Mouse (Mus musculus): ENCODE data around the gene Gm45785. TPM values are rescaled to one million over a fixed set of nuclear protein-coding genes. Genes with fewer than 3 reads are reported as not detected.

Gm45785 gene
- total and polyA plus RNA-seq, 2 experiments from 2014 or later = 0.27 TPM; not detected in 1

- DNase-seq (ENCODE audit: low spot score) (no peak), ATAC-seq (ENCODE audit: low FRiP score) (no peak)
- H3K9ac ChIP-seq (replicated peaks; ENCODE audit: low read length, poor library complexity, severe bottlenecking) = no peak overlapping the region
- no peaks in the 10 kb centered on the region for H3K36me3 ChIP-seq (ENCODE audit: insufficient read depth, low read length)
- no peak overlapping the region for H3K27ac ChIP-seq (ENCODE audit: low read depth, low read length)
- no peaks in the 10 kb centered on the region for H3K4me1 ChIP-seq (ENCODE audit: insufficient read depth, low read length)
- no peak overlapping the region for H3K4me2 ChIP-seq (ENCODE audit: low read depth, low read length, poor library complexity, severe bottlenecking)
- no peaks in the 10 kb centered on the region for H3K9me3 ChIP-seq (ENCODE audit: low read length)
- no peak for TF ChIP-seq CTCF (IDR thresholded peaks at IDR 0.05)
- WGBS = 40% methylated on average over 19 of the region's 19 CpGs
- H3K4me3 ChIP-seq (ENCODE audit: low read depth, low read length) = no peak overlapping the region
- 0 out of 2 replicates have a peak, but pooled peaks cover 6% of the 10 kb centered on the region for H3K27me3 ChIP-seq (ENCODE audit: insufficient read depth, low read length)
Measured at GRCm38 (mm10) chr7:140840750-140841735, 15.1 kb downstream of the Gm45785 start.

GRCm38 (mm10) chr7:140839556-140839955 lies 16.6 kb downstream of the Gm45785 start:
- Histone ChIP-seq H3K4me1 (ENCODE audit: insufficient read depth, low read length) (no peaks in the 10 kb centered on the region), H3K4me3 (ENCODE audit: low read depth, low read length) (no peak overlapping the region), H3K36me3 (ENCODE audit: insufficient read depth, low read length) (no peaks in the 10 kb centered on the region), H3K27me3 (ENCODE audit: insufficient read depth, low read length) (0 out of 2 replicates have a peak, but pooled peaks cover 6% of the 10 kb centered on the region), H3K9ac (replicated peaks; ENCODE audit: low read length, poor library complexity, severe bottlenecking) (no peak overlapping the region), H3K9me3 (ENCODE audit: low read length) (no peaks in the 10 kb centered on the region), H3K4me2 (ENCODE audit: low read depth, low read length, poor library complexity, severe bottlenecking) (no peak overlapping the region), H3K27ac (ENCODE audit: low read depth, low read length) (no peak overlapping the region)
- 65% methylated on average over 5 of the region's 5 CpGs for WGBS
- DNase-seq (ENCODE audit: low spot score) = no peak
- ATAC-seq (ENCODE audit: low FRiP score) = no peak
- TF ChIP-seq CTCF (IDR thresholded peaks at IDR 0.05) = no peak

GRCm38 (mm10) chr7:140836243-140837115 lies 19.7 kb downstream of the Gm45785 start:
- TF ChIP-seq CTCF (IDR thresholded peaks at IDR 0.05) = no peak
- H3K27ac ChIP-seq (ENCODE audit: low read depth, low read length) = no peak overlapping the region
- WGBS = 88% methylated on average over 9 of the region's 9 CpGs
- H3K4me3 ChIP-seq (ENCODE audit: low read depth, low read length) = no peak overlapping the region
- H3K4me2 ChIP-seq (ENCODE audit: low read depth, low read length, poor library complexity, severe bottlenecking) = no peak overlapping the region
- no peaks in the 10 kb centered on the region for H3K36me3 ChIP-seq (ENCODE audit: insufficient read depth, low read length)
- no peaks in the 10 kb centered on the region for H3K9me3 ChIP-seq (ENCODE audit: low read length)
- DNase-seq (ENCODE audit: low spot score) (no peak), ATAC-seq (ENCODE audit: low FRiP score) (no peak)
- no peak overlapping the region for H3K9ac ChIP-seq (replicated peaks; ENCODE audit: low read length, poor library complexity, severe bottlenecking)
- no peaks in the 10 kb centered on the region for H3K4me1 ChIP-seq (ENCODE audit: insufficient read depth, low read length)
- H3K27me3 ChIP-seq (ENCODE audit: insufficient read depth, low read length) = no peaks in the 10 kb centered on the region

- Histone ChIP-seq H3K9me3 (ENCODE audit: low read length) (no peaks in the 10 kb centered on the region), H3K4me1 (ENCODE audit: insufficient read depth, low read length) (no peaks in the 10 kb centered on the region), H3K4me2 (ENCODE audit: low read depth, low read length, poor library complexity, severe bottlenecking) (no peak overlapping the region), H3K4me3 (ENCODE audit: low read depth, low read length) (no peak overlapping the region), H3K27me3 (ENCODE audit: insufficient read depth, low read length) (no peaks in the 10 kb centered on the region), H3K9ac (replicated peaks; ENCODE audit: low read length, poor library complexity, severe bottlenecking) (no peak overlapping the region), H3K36me3 (ENCODE audit: insufficient read depth, low read length) (no peaks in the 10 kb centered on the region), H3K27ac (ENCODE audit: low read depth, low read length) (no peak overlapping the region)
- 81% methylated on average over 2 of the region's 2 CpGs for WGBS
- ATAC-seq (ENCODE audit: low FRiP score) (no peak), DNase-seq (ENCODE audit: low spot score) (no peak)
- no peak for TF ChIP-seq CTCF (IDR thresholded peaks at IDR 0.05)
Measured at GRCm38 (mm10) chr7:140835758-140836087, 20.4 kb downstream of the Gm45785 start.

GRCm38 (mm10) chr7:140834968-140835757 lies 21.0 kb downstream of the Gm45785 start, which contains the start of gene Urah:
Gene Urah (plus strand): TSS chr7:140835018.
- Histone ChIP-seq H3K9ac (replicated peaks; ENCODE audit: low read length, poor library complexity, severe bottlenecking) (no peak within 1 kb of the TSS), H3K4me2 (ENCODE audit: low read depth, low read length, poor library complexity, severe bottlenecking) (no peak within 1 kb of the TSS), H3K36me3 (ENCODE audit: insufficient read depth, low read length) (no peaks in the 10 kb centered on the region), H3K27me3 (ENCODE audit: insufficient read depth, low read length) (no peaks in the 10 kb centered on the region), H3K4me1 (ENCODE audit: insufficient read depth, low read length) (no peaks in the 10 kb centered on the region), H3K27ac (ENCODE audit: low read depth, low read length) (no peak within 1 kb of the TSS), H3K4me3 (ENCODE audit: low read depth, low read length) (no peak within 1 kb of the TSS), H3K9me3 (ENCODE audit: low read length) (no peaks in the 10 kb centered on the region)
- ATAC-seq (ENCODE audit: low FRiP score) (no peak), DNase-seq (ENCODE audit: low spot score) (no peak)
- 47% methylated on average over 20 of the region's 20 CpGs for WGBS
- no peak for TF ChIP-seq CTCF (IDR thresholded peaks at IDR 0.05)
